Comparison of ENCODE assay signal across 11 mouse cellular contexts in the genomic region with DNA sequence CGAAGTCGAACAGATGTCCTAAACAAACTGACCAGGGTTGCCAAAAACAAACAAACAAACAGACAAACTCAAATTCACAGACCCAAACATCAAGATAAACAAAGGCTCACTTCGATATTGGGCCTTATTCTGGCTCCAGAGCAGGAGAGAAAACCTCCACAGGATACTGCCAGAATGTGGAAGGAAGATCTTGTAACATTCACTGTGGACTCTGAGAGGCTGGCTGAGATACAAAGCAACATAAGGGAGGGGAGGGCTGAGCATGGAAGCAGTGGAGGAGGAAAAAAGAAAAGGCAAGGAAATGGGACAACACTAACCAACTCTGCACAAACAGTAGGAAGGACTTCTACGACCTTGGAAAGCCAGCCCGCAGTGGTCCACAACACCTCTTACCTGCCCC. TPM values are rescaled to one million over a fixed set of nuclear protein-coding genes. Genes with fewer than 3 reads are reported as not detected.
A peak's percentile ranks its signal among the peaks of the same experiment; 100 is the strongest.
DNase-seq lines count a peak whose midpoint lies in the region; ATAC-seq and TF ChIP-seq lines count a peak whose summit lies in the region.
"Had no signal": no experiment of that assay in that cellular context is flagged by ENCODE, and none has a peak within 500 bp of the region (broad histone marks: within the 10 kb centered on the region; RNA-seq: fewer than 3 reads in every experiment).

No protein-coding gene starts in this region.

- H3K4me3 ChIP-seq in heart, embryonic 12.5 days = no peak overlapping the region
- H3K4me3 ChIP-seq in testis, adult 2 months (ENCODE audit: control insufficient read depth, low read depth, low read length) = peak overlapping the region; percentile 89
- H3K4me3 ChIP-seq in limb, embryonic 10.5 days = 0 out of 2 replicates have a peak overlapping the region, but pooled peaks have one; percentile 84

- no peaks in the 10 kb centered on the region for H3K27me3 ChIP-seq in heart, embryonic 12.5 days (replicated peaks)
- H3K27me3 ChIP-seq in testis, adult 2 months (ENCODE audit: control insufficient read depth, insufficient read depth, low read length) = no peaks in the 10 kb centered on the region
- H3K27me3 ChIP-seq in limb, embryonic 10.5 days (ENCODE audit: low read depth, poor library complexity, severe bottlenecking) = no peaks in the 10 kb centered on the region

- WGBS in heart, embryonic 12.5 days = 80% methylated on average over 5 of the region's 5 CpGs
- WGBS in limb, embryonic 10.5 days = 89% methylated on average over 5 of the region's 5 CpGs

- ATAC-seq in heart, embryonic 12.5 days (ENCODE audit: insufficient number of reproducible peaks, low FRiP score) = no peak

- no peak for TF ChIP-seq POLR2A in testis, adult 2 months (IDR thresholded peaks at IDR 0.05; ENCODE audit: control insufficient read depth, low read depth, low read length)

- peak overlapping the region; percentile 92; the same call in 1 of the 2 replicates for H3K4me2 ChIP-seq in heart, embryonic 12.5 days

- H3K36me3 ChIP-seq in heart, embryonic 12.5 days = peaks cover 14% of the 10 kb centered on the region
- peaks cover 1% of the 10 kb centered on the region; the same call in 1 of the 2 replicates for H3K36me3 ChIP-seq in testis, adult 2 months (ENCODE audit: control insufficient read depth, insufficient read depth, low read length)
- peaks cover 14% of the 10 kb centered on the region for H3K36me3 ChIP-seq in limb, embryonic 10.5 days

- no peak overlapping the region for H3K9ac ChIP-seq in heart, embryonic 12.5 days

- no peak for DNase-seq in heart, adult 8-10 months (ENCODE audit: low spot score)
- no peak for DNase-seq in testis, postnatal 14 days (ENCODE audit: low spot score)
- DNase-seq in limb, embryonic 10.5 days (ENCODE audit: low spot score) = no peak
- peak; percentile 16 for DNase-seq in telencephalon, adult 2 months (ENCODE audit: low read depth, low spot score)
- no peak for DNase-seq in natural killer cell, adult 2 months (ENCODE audit: low spot score in 2 of 2)
- no peak for DNase-seq in kidney, adult 9 months

- H3K4me1 ChIP-seq in heart, embryonic 12.5 days (replicated peaks) = peaks cover 7% of the 10 kb centered on the region
- peaks cover 10% of the 10 kb centered on the region for H3K4me1 ChIP-seq in testis, adult 2 months (ENCODE audit: control insufficient read depth, insufficient read depth, low read length)
- peaks cover 10% of the 10 kb centered on the region for H3K4me1 ChIP-seq in limb, embryonic 10.5 days

- H3K9me3 ChIP-seq in heart, embryonic 12.5 days (replicated peaks) = no peaks in the 10 kb centered on the region; the same call in 1 of the 2 replicates
- no peaks in the 10 kb centered on the region for H3K9me3 ChIP-seq in limb, embryonic 10.5 days (replicated peaks)

- TF ChIP-seq CTCF in testis, adult 2 months (IDR thresholded peaks at IDR 0.05; ENCODE audit: control insufficient read depth, insufficient read depth, insufficient replicate concordance, low read depth, low read length) = no peak

- no peak overlapping the region for H3K27ac ChIP-seq in heart, embryonic 12.5 days (ENCODE audit: poor library complexity, severe bottlenecking)
- no peak overlapping the region for H3K27ac ChIP-seq in testis, adult 2 months (ENCODE audit: control insufficient read depth, insufficient read depth, low read depth, low read length)
- no peak overlapping the region for H3K27ac ChIP-seq in limb, embryonic 10.5 days

RNA-seq across cellular contexts. Expression of a gene that starts 24.3 kb away (rescaled TPM):
- polyA plus RNA-seq in heart, embryonic 12.5 days (2016; fragmentation: Nextera tagmentation; extraction: Ambion mirVana) = 10.4 and 12.0 TPM in 2 replicates
- total RNA-seq in heart, adult 8-10 months (2022) = 1 to 10 TPM in 2 of 4 experiments, under 1 TPM in 2; 0.41 to 2.0 (median 1.2) TPM
- polyA plus RNA-seq in testis, adult 2 months (2012; rRNA removed) = 7.6 and 9.0 TPM in 2 replicates
- 13.8 and 15.7 TPM in 2 replicates for polyA plus RNA-seq in limb, embryonic 10.5 days (2016; fragmentation: Nextera tagmentation; extraction: Ambion mirVana)

RNA-seq across cellular contexts. Expression of a gene that starts 39.5 kb away (rescaled TPM):
- polyA plus RNA-seq in heart, embryonic 12.5 days (2016; fragmentation: Nextera tagmentation; extraction: Ambion mirVana) = 11.9 and 12.2 TPM in 2 replicates
- 1 to 10 TPM; 4.7 to 7.6 (median 5.6) TPM for total RNA-seq in heart, adult 8-10 months (2022)
- polyA plus RNA-seq in testis, adult 2 months (2012; rRNA removed) = 2.0 and 3.0 TPM in 2 replicates
- 14.8 and 16.8 TPM in 2 replicates for polyA plus RNA-seq in limb, embryonic 10.5 days (2016; fragmentation: Nextera tagmentation; extraction: Ambion mirVana)

RNA-seq across cellular contexts. Expression of a gene that starts 44.3 kb away (rescaled TPM):
- polyA plus RNA-seq in heart, embryonic 12.5 days (2016; fragmentation: Nextera tagmentation; extraction: Ambion mirVana) = not detected in 2 replicates
- not detected for total RNA-seq in heart, adult 8-10 months (2022)
- polyA plus RNA-seq in testis, adult 2 months (2012; rRNA removed) = not detected in 2 replicates
- not detected in 2 replicates for polyA plus RNA-seq in limb, embryonic 10.5 days (2016; fragmentation: Nextera tagmentation; extraction: Ambion mirVana)
- total RNA-seq: hematopoietic stem cell, adult 5-6 weeks had no signal
- polyA plus RNA-seq: frontal cortex, adult 2 months; liver, embryonic 16.5 days had no signal

RNA-seq across cellular contexts. Expression of a gene that starts 55.4 kb away (rescaled TPM):
- polyA plus RNA-seq in heart, embryonic 12.5 days (2016; fragmentation: Nextera tagmentation; extraction: Ambion mirVana) = 22.9 and 23.1 TPM in 2 replicates
- 10 to 100 TPM; 18.0 to 22.0 (median 19.6) TPM for total RNA-seq in heart, adult 8-10 months (2022)
- polyA plus RNA-seq in testis, adult 2 months (2012; rRNA removed) = 33.3 and 34.2 TPM in 2 replicates
- polyA plus RNA-seq in limb, embryonic 10.5 days (2016; fragmentation: Nextera tagmentation; extraction: Ambion mirVana) = 30.4 and 32.6 TPM in 2 replicates
